31 mouse cellular contexts compared by ENCODE assay signal in the genomic region with DNA sequence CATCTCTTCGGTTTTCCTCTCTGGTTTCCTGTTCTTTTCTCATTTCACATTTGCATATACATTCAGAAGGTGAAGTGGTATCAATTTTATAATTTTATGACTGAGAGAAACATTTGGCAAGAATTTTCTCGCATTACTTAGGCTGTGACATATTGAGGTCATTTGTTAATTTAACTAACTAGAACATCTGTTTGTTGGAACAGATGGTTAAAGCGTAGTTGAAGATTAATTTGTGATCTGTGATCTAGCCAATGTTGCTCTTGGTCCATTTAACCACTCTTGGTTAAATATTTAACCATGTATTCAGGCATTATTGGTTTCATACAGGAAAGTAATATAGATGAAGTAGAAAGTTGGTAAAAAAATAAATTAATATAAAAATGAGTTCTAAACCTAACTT. TPM values are rescaled to one million over a fixed set of nuclear protein-coding genes. Genes with fewer than 3 reads are reported as not detected.
"Had no signal": no experiment of that assay in that cellular context is flagged by ENCODE, and none has a peak within 500 bp of the region (broad histone marks: within the 10 kb centered on the region; RNA-seq: fewer than 3 reads in every experiment).

No protein-coding gene starts in this region.

- ATAC-seq: forebrain, embryonic 16.5 days; hindbrain, embryonic 16.5 days; inflammation-experienced regulatory T-cells, adult 6 months; intestine, embryonic 15.5 days; intestine, postnatal 0 days had no signal

- DNase-seq: gastrocnemius, adult 2 months; gastrocnemius, postnatal 10 days; gastrocnemius, postnatal 25 days; heart, adult 18-20 months; heart, postnatal 10 days; heart, postnatal 4 days; kidney, postnatal 14 days; kidney, postnatal 4 days; liver had no signal

- H3K27me3 ChIP-seq: heart, embryonic 12.5 days; hindbrain, embryonic 12.5 days; intestine, embryonic 15.5 days; limb, embryonic 12.5 days had no signal

- H3K4me3 ChIP-seq: gastrocnemius, adult 2 months; heart, embryonic 10.5 days; heart, embryonic 12.5 days; hindbrain, embryonic 10.5 days; hindbrain, embryonic 12.5 days; intestine, embryonic 15.5 days; layer of hippocampus, adult 2 months; left cerebral cortex, adult 2 months; limb, embryonic 10.5 days; limb, embryonic 12.5 days had no signal

- H3K4me1 ChIP-seq: heart, embryonic 10.5 days; hindbrain, embryonic 10.5 days; hindbrain, embryonic 12.5 days; intestine, embryonic 15.5 days; limb, embryonic 10.5 days; limb, embryonic 12.5 days had no signal

- H3K36me3 ChIP-seq: heart, embryonic 10.5 days; heart, embryonic 12.5 days; hindbrain, embryonic 10.5 days; hindbrain, embryonic 12.5 days; intestine, embryonic 15.5 days; limb, embryonic 10.5 days; limb, embryonic 12.5 days had no signal

- H3K9me3 ChIP-seq: heart, embryonic 10.5 days; heart, embryonic 12.5 days; hindbrain, embryonic 10.5 days; hindbrain, embryonic 12.5 days; intestine, embryonic 15.5 days; limb, embryonic 10.5 days; limb, embryonic 12.5 days had no signal

- H3K9ac ChIP-seq: heart, embryonic 12.5 days; hindbrain, embryonic 12.5 days; hindbrain, embryonic 14.5 days; intestine, embryonic 15.5 days; limb, embryonic 12.5 days; liver, embryonic 14.5 days had no signal

- H3K4me2 ChIP-seq: heart, embryonic 12.5 days; hindbrain, embryonic 12.5 days; hindbrain, embryonic 14.5 days; intestine, embryonic 15.5 days; limb, embryonic 12.5 days had no signal

- H3K27ac ChIP-seq: gastrocnemius, adult 2 months; heart, embryonic 10.5 days; hindbrain, embryonic 10.5 days; hindbrain, embryonic 12.5 days; hindbrain, embryonic 14.5 days; intestine, embryonic 15.5 days; layer of hippocampus, adult 2 months; left cerebral cortex, adult 2 months; limb, embryonic 10.5 days; limb, embryonic 12.5 days; liver, embryonic 14.5 days had no signal

RNA-seq across cellular contexts. Expression of a gene that starts 47.2 kb away (rescaled TPM):
- total RNA-seq: gastrocnemius, adult 2 months; gastrocnemius, postnatal 10 days; gastrocnemius, postnatal 25 days; gastrocnemius, postnatal 4 days; granulocyte monocyte progenitor cell, adult 5-6 weeks; heart, adult 18-20 months; heart, adult 8-10 months; heart, postnatal 10 days; heart, postnatal 25 days; heart, postnatal 4 days had no signal
- polyA plus RNA-seq: forebrain, embryonic 16.5 days; heart, embryonic 10.5 days; heart, embryonic 12.5 days; heart, embryonic 14.5 days; heart, embryonic 16.5 days; hindbrain, embryonic 10.5 days; hindbrain, embryonic 12.5 days; hindbrain, embryonic 14.5 days; inflammation-experienced regulatory T-cells, adult 6 months; intestine, embryonic 15.5 days; kidney, embryonic 16.5 days; limb, embryonic 10.5 days; limb, embryonic 12.5 days had no signal
